Mouse (Mus musculus) cerebellum, postnatal 4 days (tissue): ENCODE measurements at regions not wholly inside any gene's neighbourhood (a gene's known extent, or its start where the extent isn't known, plus 50 kb on each side); places are given as distances from the start of the nearest gene placed in this dataset.

Source experiments
- DNase-seq, 2 experiments: peaks; one replicate each; pipeline ENCODE4 v3.0.0; 2022; ENCODE audit warnings: low spot score in 2 of 2, mixed read lengths in 1 of 2

GRCm38 (mm10) chr2:117543301-117543782 is 200.5 kb upstream of the Rasgrp1 start:
- no peak for DNase-seq

- no peak for DNase-seq
Measured at GRCm38 (mm10) chr2:117548273-117548672, 205.5 kb upstream of the Rasgrp1 start.

GRCm38 (mm10) chr2:117556301-117556700 is 213.5 kb upstream of the Rasgrp1 start:
- DNase-seq = no peak

GRCm38 (mm10) chr2:117570987-117571386 is 228.2 kb upstream of the Rasgrp1 start:
- DNase-seq = no peak

GRCm38 (mm10) chr2:117587381-117587780 is 244.6 kb upstream of the Rasgrp1 start:
- DNase-seq = no peak

GRCm38 (mm10) chr2:117595028-117595427 is 252.2 kb upstream of the Rasgrp1 start:
- DNase-seq = no peak

GRCm38 (mm10) chr2:117597573-117597972 is 254.8 kb upstream of the Rasgrp1 start:
- DNase-seq = no peak

- DNase-seq = no peak
Measured at GRCm38 (mm10) chr2:117614772-117615171, 272.0 kb upstream of the Rasgrp1 start.

GRCm38 (mm10) chr2:117618063-117618462 is 275.3 kb upstream of the Rasgrp1 start:
- no peak for DNase-seq

GRCm38 (mm10) chr2:117623955-117624354 is 281.2 kb upstream of the Rasgrp1 start:
- no peak for DNase-seq

GRCm38 (mm10) chr2:117634906-117635305 is 292.1 kb upstream of the Rasgrp1 start:
- DNase-seq = no peak

GRCm38 (mm10) chr2:117637397-117637796 is 294.6 kb upstream of the Rasgrp1 start:
- no peak for DNase-seq

GRCm38 (mm10) chr2:117652101-117652500 is 309.3 kb upstream of the Rasgrp1 start:
- DNase-seq = no peak

- no peak for DNase-seq
Measured at GRCm38 (mm10) chr2:117652647-117653046, 309.8 kb upstream of the Rasgrp1 start.

GRCm38 (mm10) chr2:117656546-117657175 is 313.9 kb upstream of the Rasgrp1 start:
- no peak for DNase-seq

GRCm38 (mm10) chr2:117660217-117660924 is 317.6 kb upstream of the Rasgrp1 start:
- DNase-seq = no peak

GRCm38 (mm10) chr2:117662653-117663052 is 319.9 kb upstream of the Rasgrp1 start:
- no peak for DNase-seq

GRCm38 (mm10) chr2:117666528-117666927 is 323.7 kb upstream of the Rasgrp1 start:
- no peak for DNase-seq

GRCm38 (mm10) chr2:117668137-117668536 is 325.3 kb upstream of the Rasgrp1 start:
- DNase-seq = no peak

- DNase-seq = no peak
Measured at GRCm38 (mm10) chr2:117674877-117675276, 332.1 kb upstream of the Rasgrp1 start.

- no peak for DNase-seq
Measured at GRCm38 (mm10) chr2:117678650-117679049, 335.8 kb upstream of the Rasgrp1 start.

- DNase-seq = peak in 1 of 2 experiments; percentile 10
Measured at GRCm38 (mm10) chr2:117685836-117686453, 343.1 kb upstream of the Rasgrp1 start.

GRCm38 (mm10) chr2:117693537-117693936 is 350.7 kb upstream of the Rasgrp1 start:
- no peak for DNase-seq
